Comparison of ENCODE assay signal across 22 mouse cellular contexts in the genomic region with DNA sequence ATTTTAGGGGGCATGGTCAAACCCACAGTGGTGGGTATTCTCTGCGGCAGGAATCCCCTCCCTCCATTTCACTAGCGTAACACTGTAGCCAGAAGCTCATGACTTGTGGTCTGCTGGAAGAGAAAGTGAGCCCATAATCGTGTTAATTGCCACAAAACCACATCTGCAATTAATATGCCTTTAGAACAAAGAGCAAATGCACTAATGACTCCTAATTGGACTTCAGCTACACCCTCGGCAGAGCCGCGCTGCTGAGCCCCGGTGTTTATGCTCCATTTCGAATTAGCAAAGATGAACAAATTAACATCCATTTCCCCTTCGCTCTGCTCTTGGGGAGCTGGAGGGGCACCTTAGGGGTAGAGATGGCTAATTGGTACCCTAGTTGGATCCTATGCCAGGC. TPM values are rescaled to one million over a fixed set of nuclear protein-coding genes. Genes with fewer than 3 reads are reported as not detected.
DNase-seq lines count a peak whose midpoint lies in the region; ATAC-seq and TF ChIP-seq lines count a peak whose summit lies in the region.
"Had no signal": no experiment of that assay in that cellular context is flagged by ENCODE, and none has a peak within 500 bp of the region (broad histone marks: within the 10 kb centered on the region; RNA-seq: fewer than 3 reads in every experiment).

No protein-coding gene starts in this region.

- no peak for TF ChIP-seq CTCF in hindbrain, postnatal 0 days (IDR thresholded peaks at IDR 0.05; ENCODE audit: low read depth)

- no peaks in the 10 kb centered on the region for H3K9me3 ChIP-seq in forebrain, embryonic 14.5 days (replicated peaks; ENCODE audit: control insufficient read depth, low read length)
- H3K9me3 ChIP-seq in forebrain, embryonic 15.5 days = no peaks in the 10 kb centered on the region
- H3K9me3 ChIP-seq in hindbrain, embryonic 15.5 days = no peaks in the 10 kb centered on the region
- H3K9me3 ChIP-seq in hindbrain, postnatal 0 days (ENCODE audit: low read length) = no peaks in the 10 kb centered on the region
- no peaks in the 10 kb centered on the region for H3K9me3 ChIP-seq in midbrain, embryonic 15.5 days
- H3K9me3 ChIP-seq in midbrain, embryonic 10.5 days (replicated peaks) = no peaks in the 10 kb centered on the region
- no peaks in the 10 kb centered on the region for H3K9me3 ChIP-seq in neural tube, embryonic 14.5 days (ENCODE audit: control insufficient read depth, low read length)
- H3K9me3 ChIP-seq: embryonic facial prominence, embryonic 13.5 days; heart, embryonic 10.5 days had no signal

- H3K9ac ChIP-seq in forebrain, embryonic 14.5 days (ENCODE audit: low read length) = no peak overlapping the region
- H3K9ac ChIP-seq in forebrain, embryonic 15.5 days (replicated peaks) = no peak overlapping the region
- H3K9ac ChIP-seq in hindbrain, embryonic 15.5 days = no peak overlapping the region
- no peak overlapping the region for H3K9ac ChIP-seq in hindbrain, postnatal 0 days (replicated peaks; ENCODE audit: low read length)
- no peak overlapping the region for H3K9ac ChIP-seq in midbrain, embryonic 15.5 days
- H3K9ac ChIP-seq in neural tube, embryonic 14.5 days (replicated peaks; ENCODE audit: low read depth, low read length) = no peak overlapping the region
- H3K9ac ChIP-seq: embryonic facial prominence, embryonic 13.5 days had no signal

- 31% methylated on average over 9 of the region's 9 CpGs for WGBS in forebrain, embryonic 14.5 days
- WGBS in forebrain, embryonic 15.5 days = 33% methylated on average over 9 of the region's 9 CpGs
- WGBS in hindbrain, embryonic 15.5 days = 51% methylated on average over 9 of the region's 9 CpGs
- 64% methylated on average over 9 of the region's 9 CpGs for WGBS in hindbrain, postnatal 0 days
- WGBS in midbrain, embryonic 15.5 days = 65% methylated on average over 9 of the region's 9 CpGs
- WGBS in midbrain, embryonic 10.5 days = 89% methylated on average over 9 of the region's 9 CpGs
- WGBS in neural tube, embryonic 14.5 days = 52% methylated on average over 9 of the region's 9 CpGs

- no peak for DNase-seq in forebrain, embryonic 14.5 days (ENCODE audit: low spot score)
- DNase-seq in hindbrain, postnatal 0 days (ENCODE audit: low spot score) = no peak
- no peak for DNase-seq in midbrain, embryonic 10.5 days (ENCODE audit: low spot score)
- DNase-seq: adrenal gland, postnatal 25 days; cerebellum, adult 18-20 months; cerebellum, adult 9-11 months; cerebellum, postnatal 36 days; gastrocnemius, postnatal 10 days; heart, adult 18-20 months; heart, postnatal 10 days; heart, postnatal 4 days had no signal

- no peaks in the 10 kb centered on the region for H3K27me3 ChIP-seq in forebrain, embryonic 14.5 days (replicated peaks; ENCODE audit: control insufficient read depth, insufficient read depth, low read length)
- no peaks in the 10 kb centered on the region for H3K27me3 ChIP-seq in forebrain, embryonic 15.5 days
- no peaks in the 10 kb centered on the region for H3K27me3 ChIP-seq in hindbrain, embryonic 15.5 days
- H3K27me3 ChIP-seq in hindbrain, postnatal 0 days (ENCODE audit: insufficient read depth, low read length) = no peaks in the 10 kb centered on the region
- H3K27me3 ChIP-seq in midbrain, embryonic 15.5 days (replicated peaks) = no peaks in the 10 kb centered on the region
- peaks cover 27% of the 10 kb centered on the region; the same call in 1 of the 2 replicates for H3K27me3 ChIP-seq in midbrain, embryonic 10.5 days (ENCODE audit: low read depth, poor library complexity, severe bottlenecking)
- no peaks in the 10 kb centered on the region for H3K27me3 ChIP-seq in neural tube, embryonic 14.5 days (ENCODE audit: control insufficient read depth, insufficient read depth, low read length)
- H3K27me3 ChIP-seq: Patski had no signal

- H3K36me3 ChIP-seq in forebrain, embryonic 14.5 days (ENCODE audit: control insufficient read depth, insufficient read depth, low read length) = no peaks in the 10 kb centered on the region
- no peaks in the 10 kb centered on the region for H3K36me3 ChIP-seq in forebrain, embryonic 15.5 days
- no peaks in the 10 kb centered on the region for H3K36me3 ChIP-seq in hindbrain, embryonic 15.5 days
- H3K36me3 ChIP-seq in hindbrain, postnatal 0 days (ENCODE audit: insufficient read depth, low read length) = no peaks in the 10 kb centered on the region
- no peaks in the 10 kb centered on the region for H3K36me3 ChIP-seq in midbrain, embryonic 15.5 days (replicated peaks)
- H3K36me3 ChIP-seq in midbrain, embryonic 10.5 days = no peaks in the 10 kb centered on the region
- no peaks in the 10 kb centered on the region for H3K36me3 ChIP-seq in neural tube, embryonic 14.5 days (ENCODE audit: control insufficient read depth, insufficient read depth, low read length)
- H3K36me3 ChIP-seq: embryonic facial prominence, embryonic 13.5 days; heart, embryonic 10.5 days had no signal

- H3K4me3 ChIP-seq in forebrain, embryonic 14.5 days (ENCODE audit: low read depth, low read length) = no peak overlapping the region
- no peak overlapping the region for H3K4me3 ChIP-seq in forebrain, embryonic 15.5 days
- H3K4me3 ChIP-seq in hindbrain, embryonic 15.5 days = no peak overlapping the region
- no peak overlapping the region for H3K4me3 ChIP-seq in hindbrain, postnatal 0 days (ENCODE audit: low read length)
- H3K4me3 ChIP-seq in midbrain, embryonic 15.5 days = no peak overlapping the region
- H3K4me3 ChIP-seq in midbrain, embryonic 10.5 days = no peak overlapping the region
- H3K4me3 ChIP-seq in neural tube, embryonic 14.5 days (ENCODE audit: low read depth, low read length) = no peak overlapping the region
- H3K4me3 ChIP-seq: embryonic facial prominence, embryonic 13.5 days; heart, embryonic 10.5 days had no signal

- no peak for ATAC-seq in forebrain, embryonic 14.5 days
- no peak for ATAC-seq in forebrain, embryonic 15.5 days (replicated peaks)
- ATAC-seq in hindbrain, embryonic 15.5 days (ENCODE audit: low FRiP score, low read depth) = no peak
- ATAC-seq in hindbrain, postnatal 0 days = no peak
- no peak for ATAC-seq in midbrain, embryonic 15.5 days (replicated peaks)
- no peak for ATAC-seq in neural tube, embryonic 14.5 days (ENCODE audit: low read depth)
- no peak for ATAC-seq in CD4-positive, CD25-positive, alpha-beta regulatory T cell, adult 4 months
- ATAC-seq: activated CD4-positive, CD25-positive, alpha-beta regulatory T cell, adult 4 months; forebrain, embryonic 16.5 days; inflammation-experienced regulatory T-cells, adult 6 months; Patski had no signal

- H3K4me1 ChIP-seq in forebrain, embryonic 14.5 days (ENCODE audit: control insufficient read depth, insufficient read depth, low read length) = peaks cover 19% of the 10 kb centered on the region
- H3K4me1 ChIP-seq in forebrain, embryonic 15.5 days = peaks cover 40% of the 10 kb centered on the region
- H3K4me1 ChIP-seq in hindbrain, embryonic 15.5 days (replicated peaks) = peaks cover 43% of the 10 kb centered on the region
- peaks cover 5% of the 10 kb centered on the region; the same call in 1 of the 2 replicates for H3K4me1 ChIP-seq in hindbrain, postnatal 0 days (ENCODE audit: insufficient read depth, low read length)
- peaks cover 32% of the 10 kb centered on the region for H3K4me1 ChIP-seq in midbrain, embryonic 15.5 days
- peaks cover 37% of the 10 kb centered on the region for H3K4me1 ChIP-seq in midbrain, embryonic 10.5 days
- peaks cover 8% of the 10 kb centered on the region for H3K4me1 ChIP-seq in neural tube, embryonic 14.5 days (ENCODE audit: control insufficient read depth, insufficient read depth, low read length)

- no peak overlapping the region for H3K4me2 ChIP-seq in forebrain, embryonic 14.5 days (ENCODE audit: low read length)
- no peak overlapping the region for H3K4me2 ChIP-seq in forebrain, embryonic 15.5 days (replicated peaks)
- H3K4me2 ChIP-seq in hindbrain, embryonic 15.5 days = no peak overlapping the region
- no peak overlapping the region for H3K4me2 ChIP-seq in hindbrain, postnatal 0 days (ENCODE audit: low read depth, low read length)
- no peak overlapping the region for H3K4me2 ChIP-seq in midbrain, embryonic 15.5 days
- H3K4me2 ChIP-seq in neural tube, embryonic 14.5 days (ENCODE audit: low read depth, low read length) = no peak overlapping the region
- H3K4me2 ChIP-seq: embryonic facial prominence, embryonic 13.5 days had no signal

- H3K27ac ChIP-seq in forebrain, embryonic 14.5 days (ENCODE audit: low read depth, low read length) = 0 out of 2 replicates have a peak overlapping the region, but pooled peaks have one; percentile 46
- H3K27ac ChIP-seq in forebrain, embryonic 15.5 days (replicated peaks) = no peak overlapping the region
- peak overlapping the region; percentile 59; the same call in 1 of the 2 replicates for H3K27ac ChIP-seq in hindbrain, embryonic 15.5 days (replicated peaks)
- H3K27ac ChIP-seq in hindbrain, postnatal 0 days = no peak overlapping the region
- 0 out of 2 replicates have a peak overlapping the region, but pooled peaks have one; percentile 39 for H3K27ac ChIP-seq in midbrain, embryonic 15.5 days
- no peak overlapping the region for H3K27ac ChIP-seq in midbrain, embryonic 10.5 days (replicated peaks)
- H3K27ac ChIP-seq in neural tube, embryonic 14.5 days (ENCODE audit: low read depth, low read length) = peak overlapping the region; percentile 62; the same call in 1 of the 2 replicates
- H3K27ac ChIP-seq: embryonic facial prominence, embryonic 13.5 days; heart, embryonic 10.5 days had no signal

RNA-seq across cellular contexts. Expression of gene Clstn1, which starts 10.2 kb away (rescaled TPM):
- polyA plus RNA-seq in forebrain, embryonic 14.5 days (2014; fragmentation: Nextera tagmentation; extraction: Ambion mirVana) = 36.1 and 42.4 TPM in 2 replicates
- 107 and 111 TPM in 2 replicates for polyA plus RNA-seq in forebrain, embryonic 15.5 days (2015; fragmentation: Nextera tagmentation; extraction: Ambion mirVana)
- 178 and 198 TPM in 2 replicates for polyA plus RNA-seq in hindbrain, embryonic 15.5 days (2015; fragmentation: Nextera tagmentation; extraction: Ambion mirVana)
- 590 and 603 TPM in 2 replicates for total RNA-seq in hindbrain, postnatal 0 days (2014; rRNA removed)
- 193 and 206 TPM in 2 replicates for polyA plus RNA-seq in hindbrain, postnatal 0 days (2015; fragmentation: Nextera tagmentation; extraction: Ambion mirVana)
- 163 and 164 TPM in 2 replicates for polyA plus RNA-seq in midbrain, embryonic 15.5 days (2015; fragmentation: Nextera tagmentation; extraction: Ambion mirVana)
- 17.5 and 29.8 TPM in 2 replicates for polyA plus RNA-seq in midbrain, embryonic 10.5 days (2016; fragmentation: Nextera tagmentation; extraction: Ambion mirVana)
- polyA plus RNA-seq in neural tube, embryonic 14.5 days (2014; fragmentation: Nextera tagmentation; extraction: Ambion mirVana) = 107 and 139 TPM in 2 replicates
- 1 to 10 TPM; 4.4 to 5.4 TPM for polyA plus RNA-seq in CD4-positive, CD25-positive, alpha-beta regulatory T cell, adult 4 months (2017; shearing (Covaris generic))

RNA-seq across cellular contexts. Expression of gene Ctnnbip1, which starts 58.0 kb away (rescaled TPM):
- 95.2 and 99.1 TPM in 2 replicates for polyA plus RNA-seq in forebrain, embryonic 14.5 days (2014; fragmentation: Nextera tagmentation; extraction: Ambion mirVana)
- polyA plus RNA-seq in forebrain, embryonic 15.5 days (2015; fragmentation: Nextera tagmentation; extraction: Ambion mirVana) = 98.1 and 113 TPM in 2 replicates
- 101 and 105 TPM in 2 replicates for polyA plus RNA-seq in hindbrain, embryonic 15.5 days (2015; fragmentation: Nextera tagmentation; extraction: Ambion mirVana)
- 94.1 and 112 TPM in 2 replicates for total RNA-seq in hindbrain, postnatal 0 days (2014; rRNA removed)
- 105 and 109 TPM in 2 replicates for polyA plus RNA-seq in hindbrain, postnatal 0 days (2015; fragmentation: Nextera tagmentation; extraction: Ambion mirVana)
- 99.5 and 106 TPM in 2 replicates for polyA plus RNA-seq in midbrain, embryonic 15.5 days (2015; fragmentation: Nextera tagmentation; extraction: Ambion mirVana)
- 54.8 and 56.6 TPM in 2 replicates for polyA plus RNA-seq in midbrain, embryonic 10.5 days (2016; fragmentation: Nextera tagmentation; extraction: Ambion mirVana)
- 93.2 and 98.0 TPM in 2 replicates for polyA plus RNA-seq in neural tube, embryonic 14.5 days (2014; fragmentation: Nextera tagmentation; extraction: Ambion mirVana)
- under 1 TPM; 0.35 to 0.39 TPM for polyA plus RNA-seq in CD4-positive, CD25-positive, alpha-beta regulatory T cell, adult 4 months (2017; shearing (Covaris generic))

Comparison
In these comparisons a context has a peak if more than half of its experiments do, and no peak if none do; other contexts are left out.
1. H3K27ac ChIP-seq: peak in forebrain, embryonic 14.5 days (single experiment), hindbrain, embryonic 15.5 days (single experiment), midbrain, embryonic 15.5 days (single experiment) and neural tube, embryonic 14.5 days (single experiment); none in forebrain, embryonic 15.5 days (single experiment), hindbrain, postnatal 0 days (single experiment) and midbrain, embryonic 10.5 days (single experiment).
2. RNA of gene Ctnnbip1, which starts 58.0 kb away (polyA plus RNA-seq): 98.1 to 113 TPM in forebrain, embryonic 15.5 days, 101 to 105 TPM in hindbrain, embryonic 15.5 days, 105 to 109 TPM in hindbrain, postnatal 0 days, 99.5 to 106 TPM in midbrain, embryonic 15.5 days, 95.2 to 99.1 TPM in forebrain, embryonic 14.5 days, 93.2 to 98.0 TPM in neural tube, embryonic 14.5 days and 54.8 to 56.6 TPM in midbrain, embryonic 10.5 days; 0.35 to 0.39 TPM in CD4-positive, CD25-positive, alpha-beta regulatory T cell, adult 4 months; every median in the first group is over 10 times any median in the second.